Mouse (Mus musculus) cerebellum, adult 2 months (tissue): ENCODE measurements around the gene Pgm3. TPM values are rescaled to one million over a fixed set of nuclear protein-coding genes. Genes with fewer than 3 reads are reported as not detected.
"Not testable (repeated sequence)": the region's sequence is repeated elsewhere in the genome, so short reads cannot be mapped to it uniquely, and the experiment has no call there.

ENCODE experiments used
- DNase-seq, 2 experiments: peaks; one replicate each; pipeline ENCODE4 v3.0.0; 2021
- H3K27ac ChIP-seq: fragments of 200-500 bp; 2 replicates; pipeline ENCODE4 v1.5.1; 2012; ENCODE audit warnings: low read length, control low read depth, inconsistent platforms; ENCODE audit not compliant: insufficient read depth
- H3K27me3 ChIP-seq: fragments of 200-500 bp; 2 replicates; pipeline ENCODE4 v1.6.1; 2012; ENCODE audit warnings: inconsistent platforms, mild to moderate bottlenecking, low read length, moderate library complexity; ENCODE audit not compliant: control insufficient read depth, insufficient read depth
- H3K4me1 ChIP-seq: fragments of 200-500 bp; 2 replicates; pipeline ENCODE4 v1.6.1; 2011; ENCODE audit warnings: low read length; ENCODE audit not compliant: control insufficient read depth, insufficient read depth
- H3K4me3 ChIP-seq: fragments of 200-500 bp; replicated peaks from 2 replicates; pipeline ENCODE3; 2011; ENCODE audit warnings: mild to moderate bottlenecking, low read depth, low read length, control low read depth; ENCODE audit not compliant: insufficient read depth
- CTCF ChIP-seq: fragments of 200-500 bp; IDR thresholded peaks from 2 replicates; pipeline ENCODE4 v1.5.1; 2011; ENCODE audit warnings: low read depth, mild to moderate bottlenecking, control low read depth, low read length, moderate library complexity, borderline replicate concordance; ENCODE audit not compliant: insufficient read depth
- POLR2A ChIP-seq: fragments of 200-500 bp; IDR thresholded peaks from 2 replicates; pipeline ENCODE4 v1.6.1; 2011; ENCODE audit warnings: low read length, control low read depth, borderline replicate concordance; ENCODE audit not compliant: insufficient read depth
- WGBS: fragments of 180-500 bp; shearing (Covaris S2); methylation state at CpG from one replicate; pipeline ENCODE4 v1.1.7; 2018; 5-methylcytosine and 5-hydroxymethylcytosine counted together
- polyA plus RNA-seq: library from polyadenylated mRNA; depleted of rRNA; stranded (reverse); fragments of >200 nt; gene quantifications from 2 replicates; pipeline ENCODE4 v1.2.3, GENCODE M21; 2012; rRNA removed

Pgm3 gene
- polyA plus RNA-seq, result 12.2 and 12.9 TPM in 2 replicates

DNA sequence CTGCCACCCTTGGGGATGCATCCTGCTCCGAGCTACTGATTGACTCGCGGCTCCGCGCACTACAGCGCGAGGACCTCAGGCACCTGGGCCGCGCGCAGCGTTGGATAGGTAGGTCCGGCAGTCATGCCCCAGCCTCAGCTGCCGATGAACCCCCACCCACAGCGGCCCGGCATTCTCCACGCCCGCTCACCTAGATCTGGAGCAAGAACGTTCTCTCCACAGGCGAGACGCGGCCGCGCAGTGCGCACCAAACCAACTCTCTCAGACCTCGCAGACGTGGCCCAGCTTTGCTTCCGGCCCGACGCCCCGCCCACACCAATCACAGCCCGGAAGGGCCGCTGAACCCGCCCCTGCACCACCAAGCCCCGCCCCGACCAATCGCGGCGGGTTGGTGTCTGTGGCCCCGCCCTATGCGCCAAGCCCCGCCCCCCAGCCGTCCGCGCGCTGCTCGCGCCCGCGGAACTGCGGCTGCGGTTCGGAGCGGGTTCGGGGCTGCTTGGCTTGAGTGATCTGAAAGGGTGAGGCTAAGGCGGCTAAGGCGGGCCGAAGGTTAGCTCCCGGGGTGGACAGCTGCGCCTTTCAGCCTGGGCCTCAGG, at the start of gene Pgm3, which contains the start of gene Rwdd2a:
Pgm3 (minus strand) TSS at position 303 of the 596 bp plus-strand sequence.
Rwdd2a (plus strand) TSS at position 452 of the 596 bp plus-strand sequence.
- TF ChIP-seq POLR2A (peak; percentile 90), CTCF (no peak)
- Histone ChIP-seq H3K4me1 (no peaks in the 10 kb centered on the region), H3K27me3 (no peaks in the 10 kb centered on the region), H3K4me3 (peak within 1 kb of the TSS; percentile 71), H3K27ac (peak within 1 kb of the TSS; percentile 51)
- WGBS, result 1% methylated on average over 59 of the region's 59 CpGs
- DNase-seq, result peak; percentile 96

DNA sequence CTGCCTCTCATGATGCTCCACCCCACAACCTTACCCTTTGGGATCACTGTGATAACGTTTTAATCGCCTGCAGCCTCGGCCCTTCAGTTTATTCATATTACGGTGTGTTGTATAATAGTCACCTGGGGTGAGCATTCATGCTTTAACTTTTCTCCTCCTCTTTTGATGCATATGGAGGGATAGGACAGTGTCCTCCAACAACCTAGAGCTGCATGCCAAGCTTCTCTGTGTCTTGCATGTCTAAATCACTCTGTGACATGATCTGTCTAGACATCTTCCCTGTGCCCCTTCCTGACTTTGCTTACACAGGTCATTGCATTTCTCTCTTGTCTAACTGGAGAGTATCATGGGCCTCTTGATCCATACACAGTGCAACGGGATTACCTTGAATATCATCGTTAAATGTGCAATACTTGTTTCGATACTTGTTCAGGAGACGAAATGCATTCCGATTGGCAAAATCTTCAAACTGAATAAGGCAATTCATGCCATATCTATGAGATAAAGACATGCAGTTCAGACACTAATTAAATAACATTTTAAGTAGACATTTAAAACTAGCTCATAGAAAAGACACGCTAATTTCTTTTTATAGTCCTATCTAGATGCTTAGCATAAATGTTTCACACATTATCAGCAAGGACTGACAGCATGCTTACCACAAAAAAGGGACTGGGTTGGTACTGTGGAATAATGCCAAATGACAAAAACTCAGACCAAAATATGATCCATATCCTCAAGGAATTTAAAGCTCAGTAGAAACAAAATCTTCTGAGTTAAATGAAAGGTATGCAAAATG, 47.9 kb upstream of the Pgm3 start:
- no peak for DNase-seq
- Histone ChIP-seq H3K4me1 (no peaks in the 10 kb centered on the region), H3K4me3 (no peak overlapping the region), H3K27me3 (no peaks in the 10 kb centered on the region), H3K27ac (no peak overlapping the region)
- TF ChIP-seq CTCF, result no peak
- no peak for TF ChIP-seq POLR2A
- WGBS, result 55% methylated on average over 10 of the region's 10 CpGs

DNA sequence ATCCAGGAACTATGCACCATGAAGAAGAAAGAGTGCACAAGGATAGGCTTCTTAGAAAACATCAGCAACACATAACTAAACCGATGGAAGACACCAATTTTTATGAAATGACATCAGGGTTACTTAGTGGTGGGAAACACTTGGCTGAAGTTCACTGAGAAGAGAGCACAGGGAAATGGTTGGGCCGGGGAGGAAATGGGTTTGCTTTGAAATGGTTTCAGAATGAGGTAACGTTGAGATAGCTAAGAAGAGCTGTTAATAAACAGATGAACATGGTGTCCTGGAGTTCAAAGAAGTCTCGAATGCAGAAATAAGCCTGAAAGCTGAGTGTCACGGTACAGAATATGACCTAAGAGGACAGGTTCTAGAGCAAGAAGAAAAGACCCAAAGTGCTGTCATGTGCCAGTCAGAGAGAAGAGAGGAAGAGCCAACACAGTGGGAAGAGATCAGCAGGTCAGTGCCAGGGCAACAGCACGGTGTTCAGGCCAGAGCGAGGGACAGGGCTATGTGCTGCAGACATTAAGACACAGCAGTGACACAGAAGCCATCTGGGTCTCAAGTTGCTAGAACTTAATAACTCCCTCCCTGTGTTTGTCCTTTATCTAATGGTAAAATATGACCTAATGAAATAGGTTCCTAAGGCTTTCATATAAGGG, 46.3 kb upstream of the Pgm3 start:
- H3K4me3 ChIP-seq, result no peak overlapping the region
- TF ChIP-seq POLR2A (no peak), CTCF (no peak)
- 61% methylated on average over 7 of the region's 7 CpGs for WGBS
- no peaks in the 10 kb centered on the region for H3K4me1 ChIP-seq
- DNase-seq, result no peak
- no peaks in the 10 kb centered on the region for H3K27me3 ChIP-seq
- H3K27ac ChIP-seq, result no peak overlapping the region

DNA sequence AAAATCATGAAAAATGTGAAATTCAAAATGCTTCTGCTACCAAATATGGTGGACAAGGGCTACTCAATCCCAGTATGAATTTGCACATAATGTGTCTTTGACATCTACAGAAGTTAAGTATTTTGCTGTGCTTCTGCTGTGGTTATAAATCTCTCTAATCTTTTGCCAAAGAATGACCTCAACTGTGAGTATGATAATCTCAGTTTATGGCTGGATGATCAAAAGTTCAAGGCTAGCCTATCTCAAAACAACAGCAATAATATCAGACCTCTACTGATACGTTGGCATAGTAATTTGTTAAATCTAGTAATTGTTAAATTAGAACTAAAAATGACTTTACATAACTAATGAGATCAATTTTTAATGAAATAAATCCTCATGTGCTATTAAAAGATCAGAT, 44.1 kb upstream of the Pgm3 start:
- Histone ChIP-seq H3K27me3 (no peaks in the 10 kb centered on the region), H3K4me3 (no peak overlapping the region), H3K4me1 (no peaks in the 10 kb centered on the region), H3K27ac (no peak overlapping the region)
- DNase-seq, result no peak
- WGBS, result 100% methylated on average over 1 of the region's 1 CpGs
- no peak for TF ChIP-seq CTCF
- TF ChIP-seq POLR2A, result no peak

DNA sequence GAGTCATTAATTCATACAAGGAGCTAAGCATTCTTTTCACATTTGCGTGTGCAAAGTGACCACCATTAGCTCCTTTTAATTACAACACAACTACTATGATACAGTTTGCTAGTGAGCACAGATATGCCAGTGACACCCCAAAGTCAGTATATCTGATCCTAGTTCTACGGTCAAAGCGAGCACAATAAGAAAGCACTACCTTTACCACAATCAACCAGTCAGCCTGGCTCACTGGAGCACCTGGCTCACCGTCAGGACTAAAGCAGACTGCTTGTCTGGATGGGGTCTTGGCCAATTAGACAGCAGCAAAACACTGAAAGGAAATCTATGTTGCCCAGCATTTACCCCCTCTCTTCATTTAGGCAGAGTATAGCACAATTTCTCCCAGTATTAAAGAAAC, 40.4 kb upstream of the Pgm3 start:
- TF ChIP-seq POLR2A (no peak), CTCF (no peak)

DNA sequence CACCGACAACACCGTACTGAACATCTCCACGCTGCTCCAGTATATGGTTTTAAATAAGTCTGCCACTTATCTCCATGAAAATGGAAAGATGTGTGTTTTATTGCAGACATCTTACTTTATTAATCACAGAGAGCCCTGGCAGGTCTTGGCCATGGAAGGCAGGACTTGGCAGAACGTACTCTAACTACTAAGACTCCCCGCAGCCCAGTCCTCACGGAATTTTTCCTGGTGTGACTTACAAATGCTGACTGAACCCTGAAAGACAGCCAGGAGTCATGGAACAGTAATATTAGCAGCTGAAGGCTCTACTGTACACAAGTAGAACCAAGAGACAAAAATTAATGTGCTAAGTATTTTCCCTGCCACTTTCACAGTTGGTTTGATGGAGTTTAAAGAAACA, 34.1 kb upstream of the Pgm3 start:
- Histone ChIP-seq H3K27me3 (no peaks in the 10 kb centered on the region), H3K27ac (no peak overlapping the region), H3K4me3 (no peak overlapping the region), H3K4me1 (no peaks in the 10 kb centered on the region)
- 47% methylated on average over 6 of the region's 6 CpGs for WGBS
- TF ChIP-seq CTCF (no peak), POLR2A (no peak)
- no peak for DNase-seq

More for the DNA sequence above, 40.4 kb upstream of the Pgm3 start:
- 75% methylated on average over 4 of the region's 4 CpGs for WGBS
- no peak for DNase-seq
- H3K4me3 ChIP-seq, result no peak overlapping the region
- no peak overlapping the region for H3K27ac ChIP-seq
- H3K27me3 ChIP-seq, result no peaks in the 10 kb centered on the region
- no peaks in the 10 kb centered on the region for H3K4me1 ChIP-seq

DNA sequence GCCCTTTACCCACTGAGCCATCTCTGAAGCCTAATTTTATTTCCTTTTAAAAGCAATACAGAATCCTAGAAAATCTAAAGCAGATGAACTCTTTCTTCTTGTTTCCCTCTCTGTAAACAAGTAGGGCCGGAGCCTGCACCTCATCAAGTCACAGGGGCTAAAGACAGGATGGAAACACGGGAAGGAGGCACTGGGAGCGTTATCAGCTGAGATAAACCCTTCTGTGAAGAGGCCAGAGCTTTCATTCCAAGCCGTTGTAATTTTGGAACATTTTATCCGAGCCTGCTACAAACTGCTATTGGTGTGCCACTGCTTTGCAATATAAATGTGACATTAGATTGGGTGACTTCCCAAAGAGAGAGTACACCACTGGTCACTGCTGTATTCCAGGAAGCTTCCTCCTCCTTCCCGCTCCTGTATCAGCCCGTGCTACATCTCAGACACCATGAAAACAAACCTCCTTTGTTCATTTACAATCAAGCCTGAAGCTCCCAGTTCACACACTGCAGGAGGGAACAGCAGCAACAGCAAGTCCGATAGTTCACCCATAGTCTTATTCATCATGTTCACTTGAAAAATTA, 28.2 kb upstream of the Pgm3 start:
- no peak overlapping the region for H3K27ac ChIP-seq
- no peak for DNase-seq
- TF ChIP-seq CTCF, result no peak
- no peaks in the 10 kb centered on the region for H3K27me3 ChIP-seq
- no peak overlapping the region for H3K4me3 ChIP-seq
- WGBS, result 54% methylated on average over 8 of the region's 8 CpGs
- no peaks in the 10 kb centered on the region for H3K4me1 ChIP-seq

DNA sequence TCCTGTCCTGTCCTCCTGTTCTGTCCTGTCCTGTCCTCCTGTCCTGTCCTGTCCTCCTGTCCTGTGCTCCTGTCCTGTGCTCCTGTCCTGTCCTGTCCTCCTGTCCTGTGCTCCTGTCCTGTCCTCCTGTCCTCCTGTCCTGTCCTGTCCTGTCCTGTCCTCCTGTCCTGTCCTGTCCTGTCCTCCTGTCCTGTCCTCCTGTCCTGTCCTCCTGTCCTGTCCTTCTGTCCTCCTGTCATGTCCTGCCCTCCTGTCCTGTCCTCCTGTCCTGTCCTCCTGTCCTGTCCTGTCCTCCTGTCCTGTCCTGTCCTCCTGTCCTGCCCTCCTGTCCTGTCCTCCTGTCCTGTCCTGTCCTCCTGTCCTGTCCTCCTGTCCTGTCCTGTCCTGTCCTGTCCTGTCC, 25.3 kb upstream of the Pgm3 start:
- not testable (repeated sequence) for H3K4me3 ChIP-seq, DNase-seq, H3K4me1 ChIP-seq, H3K27ac ChIP-seq, H3K27me3 ChIP-seq

DNA sequence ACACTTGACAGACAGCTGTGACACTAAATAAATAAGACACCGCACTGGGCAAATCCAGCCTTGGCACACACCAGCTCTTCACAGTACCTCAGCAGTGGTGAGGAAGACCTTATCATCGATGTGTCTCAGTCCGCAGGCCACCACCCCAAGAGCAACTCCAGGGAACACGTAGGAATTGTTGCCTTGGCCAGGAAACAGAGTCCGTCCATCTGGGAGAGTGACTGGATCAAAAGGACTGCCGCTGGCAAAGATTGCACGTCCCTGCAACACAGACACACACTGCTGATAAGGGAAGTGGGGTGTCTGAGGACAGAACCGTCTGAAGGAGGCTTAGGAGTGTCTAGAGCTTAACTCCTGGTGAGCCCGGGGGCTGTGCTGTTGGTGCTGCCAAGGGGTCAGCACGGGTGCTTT, 22.7 kb upstream of the Pgm3 start:
- WGBS, result 25% methylated on average over 10 of the region's 10 CpGs
- H3K4me1 ChIP-seq, H3K4me3 ChIP-seq, H3K27me3 ChIP-seq, DNase-seq, H3K27ac ChIP-seq: not testable (repeated sequence)
